Mouse (Mus musculus): Measurements from ENCODE around the gene Mis12.

GRCm38 (mm10) chr11:70973947-70974346 is 45.5 kb upstream of the Mis12 start:
- peak; percentile 29 to 60 (median 57) for TF ChIP-seq CTCF (IDR thresholded peaks at IDR 0.05 in 2 of 3, conservative IDR thresholded peaks at IDR 0.05 in 1 of 3; ENCODE audit: control insufficient read depth in 1 of 3, insufficient read depth in 1 of 3, low read depth in 2 of 3, low read length in 3 of 3, poor library complexity in 1 of 3, severe bottlenecking in 1 of 3)
- TF ChIP-seq MYB (IDR thresholded peaks at IDR 0.05; ENCODE audit: low read depth, low read length), result no peak
- TF ChIP-seq BHLHE40 (IDR thresholded peaks at IDR 0.05; ENCODE audit: borderline replicate concordance, low read depth, low read length), result no peak
- no peak for TF ChIP-seq ZMIZ1 (IDR thresholded peaks at IDR 0.05; ENCODE audit: low read depth, low read length)
- no peak for TF ChIP-seq TCF12 (IDR thresholded peaks at IDR 0.05; ENCODE audit: low read depth, low read length)
- TF ChIP-seq EP300 (IDR thresholded peaks at IDR 0.05; ENCODE audit: low read depth in 1 of 2, low read length in 2 of 2), result 0 out of 4 replicates have a peak, but pooled peaks of 1 of the 2 experiments have one; percentile 5

Data from MEL (cell line).